Mouse (Mus musculus) limb, embryonic 14.5 days (tissue): ENCODE data around the gene P3h3. TPM values are rescaled to one million over a fixed set of nuclear protein-coding genes. Genes with fewer than 3 reads are reported as not detected.

Experiments used
- ATAC-seq: fragments of 200-750 bp; cut with Nextera tagmentation; 2 replicates; pipeline ENCODE4 v1.8.0; 2017; ENCODE audit warnings: low read depth, moderate number of reproducible peaks, moderate TSS enrichment; ENCODE audit not compliant: low FRiP score
- DNase-seq: peaks from one replicate; pipeline ENCODE4 v3.0.0-alpha.2; 2015; ENCODE audit warnings: low spot score
- H3K27ac ChIP-seq: fragments of 300-500 bp; sonication (generic); replicated peaks from 2 replicates; pipeline ENCODE4 v1.5.1; 2014; ENCODE audit warnings: low read depth, mild to moderate bottlenecking, low read length, moderate library complexity, mixed read lengths
- H3K27me3 ChIP-seq: fragments of 300-500 bp; sonication (generic); 2 replicates; pipeline ENCODE4 v1.6.1; 2014; ENCODE audit warnings: low read length, mixed read lengths; ENCODE audit not compliant: control insufficient read depth, insufficient read depth
- H3K36me3 ChIP-seq: fragments of 300-500 bp; sonication (generic); 2 replicates; pipeline ENCODE4 v1.6.1; 2014; ENCODE audit warnings: mild to moderate bottlenecking, low read length, moderate library complexity, mixed read lengths; ENCODE audit not compliant: control insufficient read depth, insufficient read depth
- H3K4me1 ChIP-seq: fragments of 300-500 bp; sonication (generic); 2 replicates; pipeline ENCODE4 v1.6.1; 2014; ENCODE audit warnings: antibody characterized with exemption, low read length, mixed read lengths; ENCODE audit not compliant: control insufficient read depth, insufficient read depth
- H3K4me2 ChIP-seq: fragments of 300-500 bp; sonication (generic); replicated peaks from 2 replicates; pipeline ENCODE4 v1.6.1; 2014; ENCODE audit warnings: low read depth, mild to moderate bottlenecking, low read length, moderate library complexity; ENCODE audit not compliant: severe bottlenecking
- H3K4me3 ChIP-seq: fragments of 300-500 bp; sonication (generic); replicated peaks from 2 replicates; pipeline ENCODE4 v1.5.1; 2014; ENCODE audit warnings: low read length
- H3K9ac ChIP-seq: fragments of 300-500 bp; sonication (generic); 2 replicates; pipeline ENCODE4 v1.6.1; 2014; ENCODE audit warnings: mild to moderate bottlenecking, low read depth, low read length, moderate library complexity; ENCODE audit not compliant: severe bottlenecking
- H3K9me3 ChIP-seq: fragments of 300-500 bp; sonication (generic); 2 replicates; pipeline ENCODE4 v1.6.1; 2016; ENCODE audit warnings: low read length; ENCODE audit not compliant: control insufficient read depth
- POLR2A ChIP-seq: fragments of 200-500 bp; IDR thresholded peaks from 2 replicates; pipeline ENCODE4 v1.8.0; 2012; ENCODE audit warnings: inconsistent platforms, mild to moderate bottlenecking, moderate library complexity, borderline replicate concordance; ENCODE audit not compliant: insufficient read depth, insufficient read length; ENCODE audit errors: extremely low read depth
- WGBS: fragments of 180-500 bp; shearing (Covaris S2); extraction: QIAGEN DNeasy Blood & Tissue Kit; methylation state at CpG from one replicate; pipeline ENCODE4 v1.1.7; 2014; 5-methylcytosine and 5-hydroxymethylcytosine counted together
- polyA plus RNA-seq, 2 experiments: library from polyadenylated mRNA; depleted of rRNA in 1 of 2; stranded (reverse) in 1 of 2; unstranded in 1 of 2; fragments of >200 nt; fragmentation: Nextera tagmentation in 1 of 2; extraction: Ambion mirVana in 1 of 2; gene quantifications; 2 replicates each; pipeline versions ENCODE4 v1.2.1 to v1.2.3; 2012 to 2014

Gene P3h3
- polyA plus RNA-seq (2012; rRNA removed) (339 and 401 TPM in 2 replicates), polyA plus RNA-seq (2014; fragmentation: Nextera tagmentation; extraction: Ambion mirVana) (57.5 and 67.6 TPM in 2 replicates)

GRCm38 (mm10) chr6:124856916-124857839 is at the start of gene P3h3:
TSS of gene P3h3 (minus strand) at chr6:124857752.
- TF ChIP-seq POLR2A = peak; percentile 82; the same call in 1 of the 2 replicates

GRCm38 (mm10) chr6:124904991-124905860 is 47.7 kb upstream of the P3h3 start:
- Histone ChIP-seq H3K4me2 (peak overlapping the region; percentile 78), H3K4me1 (peaks cover 18% of the 10 kb centered on the region), H3K36me3 (no peaks in the 10 kb centered on the region), H3K9ac (peak overlapping the region; percentile 74), H3K27ac (peak overlapping the region; percentile 99), H3K27me3 (no peaks in the 10 kb centered on the region), H3K4me3 (peak overlapping the region; percentile 48), H3K9me3 (no peaks in the 10 kb centered on the region)
- no peak for ATAC-seq
- DNase-seq = no peak
- no peak for TF ChIP-seq POLR2A
- 41% methylated on average over 14 of the region's 16 CpGs for WGBS

More at GRCm38 (mm10) chr6:124856916-124857839, at the start of gene P3h3:
- Histone ChIP-seq H3K27me3 (no peaks in the 10 kb centered on the region), H3K27ac (peak within 1 kb of the TSS; percentile 99), H3K9ac (peak within 1 kb of the TSS; percentile 98), H3K36me3 (peaks cover 39% of the 10 kb centered on the region), H3K9me3 (no peaks in the 10 kb centered on the region), H3K4me2 (peak within 1 kb of the TSS; percentile 68), H3K4me3 (peak within 1 kb of the TSS; percentile 85), H3K4me1 (peaks cover 17% of the 10 kb centered on the region)
- DNase-seq = peak; percentile 88
- 1% methylated on average over 59 of the region's 86 CpGs for WGBS
- peak; percentile 89 for ATAC-seq

- Histone ChIP-seq H3K27me3 (no peaks in the 10 kb centered on the region), H3K4me3 (peak overlapping the region; percentile 48), H3K36me3 (no peaks in the 10 kb centered on the region), H3K4me2 (peak overlapping the region; percentile 78), H3K4me1 (peaks cover 11% of the 10 kb centered on the region; the same call in 1 of the 2 replicates), H3K9ac (peak overlapping the region; percentile 74), H3K27ac (peak overlapping the region; percentile 99), H3K9me3 (no peaks in the 10 kb centered on the region)
- peak; percentile 85 for DNase-seq
- ATAC-seq = peak; percentile 83
- 9% methylated on average over 23 of the region's 24 CpGs for WGBS
- peak; percentile 72; the same call in 1 of the 2 replicates for TF ChIP-seq POLR2A
These were observed 46.8 kb upstream of the P3h3 start for GRCm38 (mm10) chr6:124904161-124904981.

GRCm38 (mm10) chr6:124903580-124904151 is 46.1 kb upstream of the P3h3 start:
- ATAC-seq = peak; percentile 84
- peak overlapping the region; percentile 74 for H3K9ac ChIP-seq
- H3K4me2 ChIP-seq = peak overlapping the region; percentile 78
- under 1% methylated on average over 23 of the region's 23 CpGs for WGBS
- no peaks in the 10 kb centered on the region for H3K9me3 ChIP-seq
- no peaks in the 10 kb centered on the region for H3K27me3 ChIP-seq
- H3K4me1 ChIP-seq = peaks cover 11% of the 10 kb centered on the region; the same call in 1 of the 2 replicates
- peak overlapping the region; percentile 48 for H3K4me3 ChIP-seq
- H3K36me3 ChIP-seq = no peaks in the 10 kb centered on the region
- H3K27ac ChIP-seq = peak overlapping the region; percentile 99
- peak; percentile 90 for DNase-seq
- peak; percentile 22; the same call in 1 of the 2 replicates for TF ChIP-seq POLR2A
